Mouse (Mus musculus) cerebellum, adult 2 months (tissue): ENCODE data around the gene Zbtb38.
A peak's percentile ranks its signal among the peaks of the same experiment; 100 is the strongest.

Experiments used
- CTCF ChIP-seq: fragments of 200-500 bp; IDR thresholded peaks from 2 replicates; pipeline ENCODE4 v1.5.1; 2011; ENCODE audit warnings: low read depth, mild to moderate bottlenecking, control low read depth, low read length, moderate library complexity, borderline replicate concordance; ENCODE audit not compliant: insufficient read depth
- POLR2A ChIP-seq: fragments of 200-500 bp; IDR thresholded peaks from 2 replicates; pipeline ENCODE4 v1.6.1; 2011; ENCODE audit warnings: low read length, control low read depth, borderline replicate concordance; ENCODE audit not compliant: insufficient read depth

DNA sequence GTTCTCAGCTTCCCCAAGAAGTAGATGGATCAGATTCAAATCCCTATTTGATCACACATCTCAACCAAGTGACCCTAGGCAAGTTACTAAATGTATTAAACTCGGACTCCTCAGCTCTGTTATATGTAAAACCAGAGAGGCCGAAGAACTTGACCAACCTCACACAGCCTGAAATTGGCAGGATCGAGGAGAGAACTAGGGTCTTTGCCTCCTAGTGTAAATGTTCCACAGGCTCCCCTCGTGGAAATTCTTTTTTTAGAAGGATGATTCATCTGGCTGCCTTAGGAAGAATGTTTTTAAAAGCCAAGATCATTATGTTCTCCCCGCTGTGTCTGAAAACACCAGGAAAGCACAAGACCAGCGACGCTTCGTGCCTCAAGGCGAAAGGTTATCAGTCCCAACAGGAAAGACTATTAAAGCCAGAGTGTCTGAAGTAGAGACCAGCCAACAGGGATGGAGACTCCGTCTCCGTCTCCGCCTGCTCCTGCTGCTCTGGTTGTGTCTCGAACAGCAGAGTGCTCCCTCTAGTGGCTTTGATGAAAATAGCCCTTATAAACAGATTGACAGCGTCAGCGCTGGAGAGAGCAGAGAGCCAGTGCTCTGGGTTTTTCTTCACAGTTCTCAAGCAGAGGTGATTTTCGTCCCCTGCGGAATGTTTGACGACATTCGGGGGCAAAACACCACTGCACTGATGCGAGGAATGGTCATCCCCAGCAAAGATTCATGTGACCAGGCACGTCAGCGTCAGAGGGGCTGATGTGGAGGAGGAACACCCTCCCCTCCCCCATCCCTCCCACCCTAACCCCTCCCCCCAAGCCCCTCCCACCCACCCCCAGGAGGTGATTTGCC, 6.3 kb upstream of the Zbtb38 start:
- peak; percentile 21; the same call in 1 of the 2 replicates for TF ChIP-seq POLR2A
- peak; percentile 90 for TF ChIP-seq CTCF
